Mouse (Mus musculus): Measurements from ENCODE around the gene Sptb.

- no peak for TF ChIP-seq CTCF (IDR thresholded peaks at IDR 0.05; ENCODE audit: low read depth, low read length)
- TF ChIP-seq POLR2A (IDR thresholded peaks at IDR 0.05; ENCODE audit: extremely low read depth, insufficient read depth, low read length), result peak; percentile 53; the same call in 1 of the 2 replicates
These were observed 176.7 kb downstream of the Sptb start for GRCm38 (mm10) chr12:76533377-76534222.
